Mouse (Mus musculus): ENCODE results near the gene Zfp276. TPM values are rescaled to one million over a fixed set of nuclear protein-coding genes. Genes with fewer than 3 reads are reported as not detected.
"Not testable (repeated sequence)": the region's sequence is repeated elsewhere in the genome, so short reads cannot be mapped to it uniquely, and the experiment has no call there.

Zfp276 gene
- total RNA-seq (2021): 10 to 100 TPM; 20.3 to 24.8 TPM
- long read RNA-seq, experiment 1, full-length matches to known transcripts: 2 of 6 reads
- long read RNA-seq, experiment 1, partial matches to known transcripts: 0 of 6 reads
- long read RNA-seq, experiment 1, other reads (novel, unspliced or antisense): 4 of 6 reads
- long read RNA-seq, experiment 2, full-length matches to known transcripts: 2 of 11 reads
- long read RNA-seq, experiment 2, partial matches to known transcripts: 1 of 11 reads
- long read RNA-seq, experiment 2, other reads (novel, unspliced or antisense): 8 of 11 reads

- 0 out of 2 replicates have a peak, but pooled peaks have one; percentile 17 for TF ChIP-seq CTCF (conservative IDR thresholded peaks at IDR 0.05)
- peak within 1 kb of the TSS; percentile 98 for H3K4me3 ChIP-seq
- peak; percentile 68 to 83 for DNase-seq (ENCODE audit: low spot score in 2 of 2)
- peak within 1 kb of the TSS; percentile 99 for H3K27ac ChIP-seq
Observed at GRCm38 (mm10) chr8:123254099-123254885, at the start of gene Zfp276, which contains the start of gene Vps9d1. Zfp276 (plus strand) TSS chr8:123254195. Vps9d1 (minus strand) TSS chr8:123254348.

- H3K27ac ChIP-seq: peak overlapping the region; percentile 91
- no peak for TF ChIP-seq CTCF (conservative IDR thresholded peaks at IDR 0.05)
- DNase-seq (ENCODE audit: low spot score in 2 of 2): no peak
- H3K4me3 ChIP-seq: peak overlapping the region; percentile 84
Observed at GRCm38 (mm10) chr8:123211876-123212275, 42.1 kb upstream of the Zfp276 start.

- DNase-seq (ENCODE audit: low spot score in 2 of 2): peak; percentile 80 to 83
- peak; percentile 86 for TF ChIP-seq CTCF (conservative IDR thresholded peaks at IDR 0.05)
- Histone ChIP-seq H3K27ac (peak within 1 kb of the TSS; percentile 91), H3K4me3 (peak within 1 kb of the TSS; percentile 84)
Observed at GRCm38 (mm10) chr8:123212321-123213117, 41.5 kb upstream of the Zfp276 start, which contains the start of the genes Chmp1a and Spata33. Chmp1a (minus strand) TSS chr8:123212763. Spata33 (plus strand) TSS chr8:123212832.

GRCm38 (mm10) chr8:123213118-123213772 is 40.8 kb upstream of the Zfp276 start:
- H3K27ac ChIP-seq: peak overlapping the region; percentile 91
- peak overlapping the region; percentile 84 for H3K4me3 ChIP-seq
- DNase-seq (ENCODE audit: low spot score in 2 of 2): no peak
- peak; percentile 1; the same call in 1 of the 2 replicates for TF ChIP-seq CTCF (conservative IDR thresholded peaks at IDR 0.05)

GRCm38 (mm10) chr8:123215430-123215829 is 38.6 kb upstream of the Zfp276 start:
- TF ChIP-seq CTCF (conservative IDR thresholded peaks at IDR 0.05): no peak

DNA sequence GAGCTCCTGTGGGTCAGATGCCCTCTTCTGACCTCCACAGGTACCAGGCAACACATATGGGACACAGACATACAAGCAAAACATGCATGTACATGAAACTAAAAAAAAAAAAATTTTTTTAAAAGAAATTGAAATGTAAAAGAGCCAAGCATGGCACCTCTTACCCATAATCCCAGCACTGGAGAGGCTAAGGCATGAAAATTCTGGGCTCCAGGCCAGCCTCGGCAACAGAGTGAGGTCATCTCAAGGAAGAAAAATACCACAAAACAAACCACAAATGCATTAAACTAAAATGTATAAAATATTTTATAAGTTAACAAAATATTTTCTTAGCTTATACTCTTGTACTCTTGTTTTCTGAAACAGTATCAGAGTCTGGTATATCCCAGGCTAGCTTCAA is 33.1 kb upstream of the Zfp276 start:
- no peak for TF ChIP-seq CTCF (conservative IDR thresholded peaks at IDR 0.05)
- Histone ChIP-seq H3K4me3 (no peak overlapping the region), H3K27ac (no peak overlapping the region)
- DNase-seq (ENCODE audit: low spot score in 2 of 2): no peak

More at GRCm38 (mm10) chr8:123215430-123215829, 38.6 kb upstream of the Zfp276 start:
- Histone ChIP-seq H3K27ac (no peak overlapping the region), H3K4me3 (no peak overlapping the region)
- DNase-seq (ENCODE audit: low spot score in 2 of 2): no peak

DNA sequence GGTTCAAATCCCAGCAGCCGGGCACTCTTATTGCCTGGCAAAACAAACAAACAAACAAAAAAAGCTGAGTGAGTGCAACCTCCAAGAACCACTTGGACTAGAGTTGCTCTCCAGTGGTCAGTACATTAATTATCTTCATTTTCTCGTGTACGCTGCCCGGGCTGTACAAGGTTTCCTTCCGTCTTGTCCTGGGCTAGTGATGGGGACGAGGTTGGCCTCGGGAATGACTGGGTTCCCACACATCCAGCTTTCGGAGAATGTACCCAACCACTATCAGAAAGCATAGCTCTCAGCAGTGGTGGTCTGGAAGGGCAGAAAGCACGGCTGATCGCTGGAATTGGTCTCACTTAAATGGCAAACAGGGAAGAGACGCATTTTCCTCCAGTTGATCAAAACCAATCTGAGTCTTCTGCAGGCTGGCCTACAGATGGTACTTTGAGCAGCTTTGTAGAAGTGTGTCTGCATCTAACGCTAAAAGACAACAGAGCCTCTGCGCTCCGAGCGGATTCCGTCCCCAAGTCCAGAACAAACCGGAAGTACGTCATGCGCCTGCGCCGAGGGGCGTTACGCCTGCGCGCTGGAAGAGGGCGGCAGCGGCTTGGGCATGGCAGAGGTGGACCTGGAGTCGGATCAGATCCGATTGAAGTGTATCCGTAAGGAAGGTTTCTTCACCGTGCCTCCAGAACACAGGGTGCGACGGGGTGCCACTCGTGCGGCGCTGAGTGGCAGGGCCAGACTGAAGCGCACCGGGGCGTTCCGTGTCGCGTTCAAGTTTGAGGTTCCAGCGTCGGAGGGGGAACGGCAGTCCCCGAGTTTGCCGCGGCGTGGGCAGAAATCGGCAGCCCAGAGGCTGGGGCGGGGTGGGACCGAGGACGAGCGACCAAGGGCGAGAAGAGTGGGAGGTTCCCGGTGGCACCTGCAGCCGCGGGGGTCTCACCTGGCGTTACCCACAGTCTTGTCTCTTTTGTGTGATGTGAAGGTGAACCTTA is 29.4 kb upstream of the Zfp276 start, which contains the start of gene Cdk10:
Gene Cdk10, plus strand, starts transcription at position 565 of the 989 bp plus-strand sequence.
- H3K4me3 ChIP-seq: peak within 1 kb of the TSS; percentile 66
- TF ChIP-seq CTCF (conservative IDR thresholded peaks at IDR 0.05): no peak; the same call in 1 of the 2 replicates
- peak within 1 kb of the TSS; percentile 93 for H3K27ac ChIP-seq
- DNase-seq (ENCODE audit: low spot score in 2 of 2): peak; percentile 94

- no peak for DNase-seq (ENCODE audit: low spot score in 2 of 2)
- Histone ChIP-seq H3K4me3 (no peak overlapping the region), H3K27ac (no peak overlapping the region)
- TF ChIP-seq CTCF (conservative IDR thresholded peaks at IDR 0.05): no peak
Observed at GRCm38 (mm10) chr8:123228416-123228815, 25.6 kb upstream of the Zfp276 start.

GRCm38 (mm10) chr8:123230326-123230725 is 23.7 kb upstream of the Zfp276 start:
- not testable (repeated sequence) for H3K4me3 ChIP-seq; DNase-seq (ENCODE audit: low spot score in 2 of 2)
- peak overlapping the region; percentile 51 for H3K27ac ChIP-seq

- DNase-seq (ENCODE audit: low spot score in 2 of 2): no peak
- TF ChIP-seq CTCF (conservative IDR thresholded peaks at IDR 0.05): peak; percentile 60
Observed at GRCm38 (mm10) chr8:123231742-123232141, 22.3 kb upstream of the Zfp276 start.

DNA sequence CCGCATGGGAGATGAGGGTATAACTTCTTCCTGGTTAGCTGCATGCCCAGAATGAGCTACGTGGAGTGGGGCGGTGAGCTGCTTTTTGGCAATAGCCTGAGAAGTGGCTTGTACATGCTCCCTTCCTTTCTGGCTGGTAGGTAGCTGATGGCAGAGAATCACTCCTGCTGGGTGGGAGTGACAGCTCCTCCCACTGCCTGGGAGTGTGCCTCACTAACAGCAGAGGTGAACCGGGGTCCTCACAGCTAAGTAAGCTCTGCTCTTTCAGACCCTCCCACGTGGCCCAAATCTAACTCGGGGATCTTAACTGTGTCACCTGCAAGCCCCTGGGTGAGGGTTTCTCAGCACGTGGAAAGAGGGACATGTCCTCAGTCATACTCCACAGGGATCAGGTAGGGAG is 21.4 kb upstream of the Zfp276 start:
- TF ChIP-seq CTCF (conservative IDR thresholded peaks at IDR 0.05): no peak
- H3K27ac ChIP-seq: peak overlapping the region; percentile 97
- H3K4me3 ChIP-seq: no peak overlapping the region
- DNase-seq (ENCODE audit: low spot score in 2 of 2): no peak

More at GRCm38 (mm10) chr8:123231742-123232141, 22.3 kb upstream of the Zfp276 start:
- Histone ChIP-seq H3K27ac (peak overlapping the region; percentile 97; the same call in 1 of the 2 replicates), H3K4me3 (no peak overlapping the region)

Data from layer of hippocampus, adult 2 months (tissue).